Mouse (Mus musculus) effector memory CD4-positive, alpha-beta T cell, adult 5 months (primary cell): Measurements from ENCODE around the gene B4galt7. TPM values are rescaled to one million over a fixed set of nuclear protein-coding genes. Genes with fewer than 3 reads are reported as not detected.

Source experiments
- polyA plus RNA-seq: library from polyadenylated mRNA; unstranded; fragments of 100-300 nt; shearing (Covaris generic); gene quantifications from one replicate; pipeline ENCODE4 v1.2.1, GENCODE M21; 2017

B4galt7 gene
- 28.4 TPM for polyA plus RNA-seq

GRCm38 (mm10) chr13:55599566-55600540, at the start of gene B4galt7:
TSS of gene B4galt7 (plus strand) at chr13:55599896.

GRCm38 (mm10) chr13:55571027-55571751, 28.5 kb upstream of the B4galt7 start, which contains the start of gene Fam193b:
TSS of gene Fam193b (minus strand) at chr13:55571120.

GRCm38 (mm10) chr13:55573432-55573831, 26.3 kb upstream of the B4galt7 start, which contains the start of gene Tmed9:
TSS of gene Tmed9 (plus strand) at chr13:55573732.

GRCm38 (mm10) chr13:55622649-55623541, 23.2 kb downstream of the B4galt7 start, which contains the start of gene Caml:
TSS of gene Caml (plus strand) at chr13:55623005.

DNA sequence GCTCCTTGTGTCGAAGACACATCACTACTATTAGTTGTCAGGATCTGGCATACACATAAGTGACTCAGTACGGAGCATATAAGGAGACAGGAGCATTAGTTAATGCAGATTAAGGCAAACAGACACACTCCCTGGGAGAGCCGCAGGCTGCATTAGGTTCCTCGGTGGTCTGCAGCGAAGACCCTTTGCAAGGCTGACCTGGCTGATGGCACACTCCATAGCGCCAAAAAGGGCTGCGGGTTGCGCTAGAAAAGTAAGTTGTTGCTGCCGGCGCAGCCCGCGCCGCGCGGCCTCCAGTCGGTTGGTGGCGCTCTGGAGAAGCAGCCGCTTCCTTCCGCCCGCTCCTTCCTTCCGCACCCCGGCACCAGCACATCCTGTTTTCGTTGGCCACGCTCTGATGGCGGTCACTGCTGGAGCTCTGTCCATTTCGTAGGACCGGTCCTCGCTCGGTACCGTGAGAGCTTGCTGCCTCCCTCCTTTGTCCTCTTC, 35.0 kb downstream of the B4galt7 start, which contains the start of gene Ddx46:
Gene Ddx46 (plus strand): TSS at position 389 of the 489 bp plus-strand sequence.

Other genes with a start within 250 kb of the B4galt7 start
- gene Lman2, start 237.1 kb upstream of the B4galt7 start, polyA plus RNA-seq: 121 TPM
- gene Rgs14, start 230.2 kb upstream of the B4galt7 start, polyA plus RNA-seq: 82.6 TPM
- gene Slc34a1, start 201.7 kb upstream of the B4galt7 start, polyA plus RNA-seq: not detected
- gene Pfn3, start 184.7 kb upstream of the B4galt7 start, polyA plus RNA-seq: not detected
- not detected for gene F12, start 173.1 kb upstream of the B4galt7 start, polyA plus RNA-seq
- gene Grk6, start 154.8 kb upstream of the B4galt7 start, polyA plus RNA-seq: 328 TPM
- gene Prr7, start 135.6 kb upstream of the B4galt7 start, polyA plus RNA-seq: 17.7 TPM
- not detected for gene Dbn1, start 111.8 kb upstream of the B4galt7 start, polyA plus RNA-seq
- gene Pdlim7, start 86.2 kb upstream of the B4galt7 start, polyA plus RNA-seq: 10.0 TPM
- 0.24 TPM for gene Dok3, start 70.6 kb upstream of the B4galt7 start, polyA plus RNA-seq
- 60.4 TPM for gene Ddx41, start 63.2 kb upstream of the B4galt7 start, polyA plus RNA-seq
- 63.5 TPM for gene Fam193b, start 28.8 kb upstream of the B4galt7 start, polyA plus RNA-seq
- gene Tmed9, start 26.2 kb upstream of the B4galt7 start, polyA plus RNA-seq: 214 TPM
- 16.7 TPM for gene Caml, start 23.1 kb downstream of the B4galt7 start, polyA plus RNA-seq
- 68.8 TPM for gene Ddx46, start 35.1 kb downstream of the B4galt7 start, polyA plus RNA-seq
- gene B230219D22Rik, start 93.2 kb downstream of the B4galt7 start, polyA plus RNA-seq: 31.6 TPM
- 31.6 TPM for gene Txndc15, start 114.8 kb downstream of the B4galt7 start, polyA plus RNA-seq
- 36.5 TPM for gene Pcbd2, start 127.5 kb downstream of the B4galt7 start, polyA plus RNA-seq
- not detected for gene Catsper3, start 184.7 kb downstream of the B4galt7 start, polyA plus RNA-seq
- not detected for gene Pitx1, start 236.3 kb downstream of the B4galt7 start, polyA plus RNA-seq